Mouse (Mus musculus): ENCODE measurements around the gene Chp1.
"Not testable (repeated sequence)": the region's sequence is repeated elsewhere in the genome, so short reads cannot be mapped to it uniquely, and the experiment has no call there.

The Chp1 gene

DNA sequence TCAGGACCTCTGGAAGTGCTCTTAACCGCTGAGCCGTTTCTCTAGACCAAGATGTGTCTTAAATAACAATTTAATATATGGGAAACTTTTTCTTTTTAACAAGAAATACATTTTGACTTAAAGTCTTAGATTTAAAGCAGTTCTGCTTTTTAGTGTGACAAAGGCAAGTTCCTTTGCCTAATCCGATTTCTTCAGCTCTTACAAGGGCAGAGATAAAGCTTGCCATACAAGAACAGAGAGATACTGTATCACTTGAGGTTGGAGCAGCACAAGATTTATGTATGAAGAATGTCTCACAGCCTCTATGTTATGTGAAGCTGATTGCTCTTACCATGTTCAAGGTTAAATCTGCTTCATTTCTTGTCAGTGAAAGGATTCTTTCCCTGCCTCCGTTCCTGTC is 17.8 kb downstream of the Chp1 start:
- DNase-seq (ENCODE audit: low spot score in 2 of 2): no peak

DNA sequence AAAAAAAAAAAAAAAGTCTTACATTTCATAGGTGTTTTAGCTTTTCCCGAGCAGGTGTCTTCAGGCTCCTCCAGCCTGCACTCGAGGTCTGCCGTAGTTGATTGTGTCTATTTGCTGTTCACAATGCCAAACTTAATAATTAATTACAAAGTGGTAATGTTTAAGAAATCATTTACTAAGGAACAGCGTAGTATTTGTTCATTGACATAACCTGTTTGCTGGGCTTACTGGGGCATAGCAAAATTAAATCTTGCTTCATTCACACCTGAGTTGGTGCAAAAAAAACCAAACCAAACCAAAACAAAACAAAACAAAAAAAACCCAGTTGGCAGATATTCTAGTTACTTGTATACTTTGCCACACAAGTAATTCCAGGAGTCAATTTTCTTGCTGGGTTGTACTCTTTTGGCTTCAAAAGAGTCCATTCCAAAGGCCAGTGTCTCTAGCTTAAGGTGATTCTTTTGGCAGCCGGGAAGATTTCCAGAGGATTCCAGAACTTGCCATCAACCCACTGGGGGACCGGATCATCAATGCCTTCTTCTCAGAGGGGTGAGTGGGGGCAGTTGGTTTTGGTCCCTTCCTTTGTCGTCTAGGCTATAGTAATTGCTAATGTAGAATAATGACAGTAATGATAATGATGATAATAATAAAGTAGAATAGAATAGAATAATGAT is 18.8 kb downstream of the Chp1 start:
- no peak for DNase-seq (ENCODE audit: low spot score in 2 of 2)

DNA sequence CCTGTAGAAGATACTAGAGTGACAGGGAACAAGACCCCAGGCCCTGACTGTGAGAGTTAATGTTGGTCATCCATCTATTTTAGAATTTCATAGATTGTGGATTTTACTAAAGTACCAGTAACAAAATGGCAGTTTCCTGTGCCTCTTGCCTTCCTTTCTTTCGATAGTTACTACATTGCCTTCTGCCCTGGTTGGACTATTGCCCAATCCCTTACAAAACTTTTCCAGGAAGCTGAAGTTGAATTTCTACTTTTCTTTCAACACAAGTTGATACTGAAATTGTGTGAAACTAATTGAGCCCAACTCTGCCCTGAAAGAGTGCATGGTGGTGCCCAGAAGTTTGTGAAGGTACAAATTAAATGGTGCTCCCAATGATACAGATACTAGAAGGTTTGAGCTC is 25.0 kb downstream of the Chp1 start:
- no peak for DNase-seq (ENCODE audit: low spot score in 2 of 2)

DNA sequence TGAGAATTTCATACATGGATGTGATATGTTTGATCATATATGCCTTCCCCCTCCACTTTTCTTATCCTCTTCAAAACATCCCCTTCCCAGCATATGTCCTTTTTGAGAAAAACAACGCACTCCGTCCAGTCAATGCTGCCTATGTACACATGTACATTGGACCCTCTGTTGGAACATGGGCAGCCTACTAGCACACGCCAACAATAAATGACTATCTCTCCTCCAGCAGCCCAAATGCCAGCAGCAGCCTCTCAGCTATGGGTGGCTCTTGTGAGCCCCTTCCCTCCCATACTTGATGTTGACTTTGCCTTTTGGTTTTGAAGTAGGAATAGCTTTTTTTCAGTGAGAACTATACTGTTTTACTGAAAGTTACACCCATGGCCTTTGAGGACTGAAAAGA is 34.1 kb downstream of the Chp1 start:
- no peak for DNase-seq (ENCODE audit: low spot score in 2 of 2)

DNA sequence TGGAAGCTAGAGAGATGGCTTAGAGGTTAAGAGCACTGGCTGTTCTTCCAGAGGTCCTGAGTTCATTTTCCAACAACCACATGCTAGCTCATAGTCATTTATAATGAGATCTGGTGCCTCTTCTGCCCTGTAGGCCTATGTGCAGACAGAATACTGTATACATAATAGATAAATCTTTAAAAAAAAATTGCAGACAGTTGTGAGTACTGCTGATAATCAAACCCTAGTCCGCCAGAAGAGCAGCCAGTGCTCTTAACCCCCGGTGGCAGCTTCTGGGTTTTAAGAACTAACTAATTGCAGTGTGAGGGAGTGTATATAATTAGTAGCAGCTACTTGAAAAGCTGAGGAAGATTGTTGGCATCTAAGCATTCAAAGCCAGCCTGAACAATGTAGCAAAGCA is 35.9 kb downstream of the Chp1 start:
- DNase-seq (ENCODE audit: low spot score in 2 of 2): no peak

DNA sequence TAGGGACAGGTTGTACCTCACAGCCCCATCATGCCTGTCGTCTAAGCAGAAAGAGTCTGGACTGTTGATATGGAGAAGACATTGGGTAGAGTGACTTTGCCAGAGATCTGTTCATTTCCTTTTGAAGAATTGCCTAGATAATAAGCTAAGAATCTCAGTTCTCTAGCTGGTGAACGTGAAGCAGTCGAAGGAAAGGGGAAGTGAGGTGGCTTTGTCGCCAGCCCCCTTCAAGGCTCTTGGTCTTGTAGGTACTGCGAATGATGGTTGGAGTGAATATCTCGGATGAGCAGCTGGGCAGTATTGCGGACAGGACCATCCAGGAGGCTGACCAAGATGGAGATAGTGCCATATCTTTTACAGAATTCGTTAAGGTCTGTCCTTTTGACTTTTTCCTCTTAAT is 36.8 kb downstream of the Chp1 start:
- no peak for DNase-seq (ENCODE audit: low spot score in 2 of 2)

DNA sequence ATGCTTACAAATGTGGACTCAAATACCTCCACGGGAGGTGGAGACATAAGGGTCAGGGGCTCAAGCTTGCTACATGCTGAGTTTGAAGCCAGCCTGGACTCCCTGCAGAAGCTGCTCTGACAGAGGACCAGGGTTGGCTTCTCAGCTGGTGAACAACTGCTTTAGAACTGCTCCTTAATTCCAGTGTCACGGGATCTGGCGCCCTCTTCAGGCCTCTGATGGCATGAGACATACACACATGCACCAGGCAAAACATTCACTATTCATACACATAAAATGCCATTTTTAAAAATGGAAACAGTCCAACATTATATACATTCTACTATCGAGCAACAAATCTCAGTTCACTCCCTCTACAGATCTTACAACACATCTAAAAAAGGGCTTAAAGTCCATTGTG is 39.9 kb downstream of the Chp1 start:
- DNase-seq (ENCODE audit: low spot score in 2 of 2): peak in 1 of 2 experiments; percentile 63

DNA sequence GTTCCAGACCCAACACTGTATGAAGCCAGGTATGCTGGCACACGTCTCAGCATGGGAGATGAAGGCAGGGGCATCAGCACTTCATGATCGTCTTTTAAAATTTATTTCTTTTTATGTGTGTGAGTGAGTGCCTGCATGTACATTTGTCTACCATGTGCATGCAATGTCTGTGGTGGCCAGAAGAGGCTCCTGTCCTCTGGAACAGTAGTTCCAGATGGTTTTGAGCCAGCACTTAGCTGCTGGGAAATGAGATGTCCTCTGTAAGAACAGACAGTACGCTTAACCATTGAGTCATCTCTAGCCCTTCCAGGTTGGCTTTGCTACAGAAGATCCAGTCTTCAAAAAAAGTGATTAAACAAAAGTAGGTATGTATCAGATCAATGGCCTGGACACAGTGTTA is 43.8 kb downstream of the Chp1 start:
- no peak for DNase-seq (ENCODE audit: low spot score in 2 of 2)

DNA sequence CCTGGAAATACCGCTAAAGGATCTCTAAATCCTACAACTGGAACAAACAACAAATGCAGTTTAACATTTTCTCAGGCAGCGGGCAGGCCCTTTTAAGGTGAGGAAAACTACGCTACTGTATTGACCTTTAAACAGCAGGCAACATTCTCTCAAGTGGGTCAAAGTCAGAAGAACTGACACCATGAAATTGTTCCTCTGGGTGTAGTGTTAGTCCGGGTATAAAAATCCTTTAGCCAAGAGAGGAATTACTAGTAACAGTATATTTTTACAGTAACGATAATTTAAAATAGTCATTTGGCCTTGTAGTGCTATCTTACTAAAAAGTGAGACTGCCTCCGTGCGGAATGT is 46.2 kb downstream of the Chp1 start:
- DNase-seq (ENCODE audit: low spot score in 2 of 2): no peak

DNA sequence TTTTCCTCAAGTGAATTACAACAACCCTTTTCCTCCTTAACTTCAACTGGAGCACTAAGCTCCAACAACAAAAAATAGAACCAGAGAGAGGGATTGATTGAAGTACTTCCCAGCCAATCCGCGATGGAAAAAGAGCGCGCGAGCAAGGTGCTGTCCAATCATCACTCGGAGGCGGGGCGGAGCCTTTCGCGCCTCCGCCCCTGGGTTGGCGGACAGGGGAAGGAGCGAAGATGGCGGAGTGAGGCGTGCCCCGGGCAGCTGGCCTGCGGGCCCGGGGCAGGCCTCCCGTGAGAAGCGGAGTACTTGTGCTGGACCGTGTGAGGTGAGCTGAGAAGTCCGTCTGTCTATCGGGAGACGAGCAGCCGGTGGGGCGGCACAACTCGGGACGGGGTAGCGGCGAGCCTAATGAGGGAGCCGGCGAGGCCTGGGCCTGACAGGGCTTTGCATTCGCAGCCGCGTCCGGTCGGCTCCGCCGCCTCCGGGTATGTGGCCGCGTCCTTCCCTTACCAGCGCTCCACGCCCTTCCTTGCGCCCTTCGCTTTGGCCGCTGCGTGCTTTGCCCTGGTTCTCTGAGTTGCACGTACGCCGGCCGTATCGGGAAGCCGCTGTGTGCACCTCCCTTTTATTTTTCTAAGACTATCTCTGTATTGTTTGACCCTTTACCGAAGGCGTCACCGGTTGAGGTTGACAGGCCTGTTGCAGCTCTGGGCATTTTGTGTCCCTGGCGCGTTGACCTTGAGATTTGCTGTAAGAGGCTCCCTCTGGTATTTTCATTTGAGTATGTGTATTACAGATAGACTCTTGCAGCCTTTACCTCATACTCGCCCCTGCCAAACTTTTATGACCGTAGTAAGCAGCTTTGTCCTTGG is 46.9 kb downstream of the Chp1 start:
- DNase-seq (ENCODE audit: low spot score in 2 of 2): peak; percentile 94 to 97

DNA sequence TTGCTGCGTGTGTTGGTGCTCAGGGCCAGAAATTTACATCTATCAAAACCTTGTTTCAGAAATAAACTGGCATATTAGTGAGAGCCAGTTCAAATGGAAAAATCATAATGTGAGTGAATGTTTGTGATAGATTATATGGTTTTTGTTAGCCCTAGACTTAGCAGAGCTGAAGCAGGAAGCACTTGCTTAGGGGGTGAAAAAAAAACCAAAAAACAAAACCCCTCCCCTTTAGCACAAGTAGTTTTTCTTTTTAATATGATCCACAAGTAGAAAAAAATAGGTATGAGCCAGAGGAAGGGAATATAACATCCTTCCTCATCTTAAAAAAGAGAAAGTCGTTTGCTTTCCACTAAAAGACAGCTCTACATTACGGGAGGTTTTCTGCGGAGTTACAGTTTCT is 47.8 kb downstream of the Chp1 start:
- DNase-seq (ENCODE audit: low spot score in 2 of 2): no peak

DNA sequence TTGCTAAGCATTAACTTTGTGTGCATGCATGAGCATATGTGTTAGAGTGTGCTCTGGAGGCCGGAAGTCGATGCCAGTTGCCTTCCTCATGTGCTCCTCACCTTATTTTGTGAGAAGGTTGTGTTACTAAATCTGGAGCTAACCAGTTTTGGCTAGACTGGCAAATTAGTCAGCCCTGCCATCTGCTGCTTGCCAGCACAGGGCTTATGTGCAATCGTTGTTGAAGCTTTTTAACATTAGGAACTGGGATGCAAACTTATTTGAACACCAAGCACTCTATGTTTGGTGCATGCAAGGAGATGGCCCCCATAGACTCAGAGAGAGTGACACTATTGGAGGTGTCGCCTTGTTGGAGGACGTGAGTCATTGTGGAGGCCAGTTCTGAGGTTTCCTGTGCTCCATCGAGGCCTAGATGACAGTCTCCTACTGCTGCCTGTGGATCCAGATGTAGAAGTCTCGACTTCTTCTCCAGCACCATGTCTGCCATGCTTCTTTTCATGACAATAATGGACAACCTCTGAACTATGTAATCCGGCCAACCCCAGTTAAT is 49.4 kb downstream of the Chp1 start:
- DNase-seq (ENCODE audit: low spot score in 2 of 2): no peak

DNA sequence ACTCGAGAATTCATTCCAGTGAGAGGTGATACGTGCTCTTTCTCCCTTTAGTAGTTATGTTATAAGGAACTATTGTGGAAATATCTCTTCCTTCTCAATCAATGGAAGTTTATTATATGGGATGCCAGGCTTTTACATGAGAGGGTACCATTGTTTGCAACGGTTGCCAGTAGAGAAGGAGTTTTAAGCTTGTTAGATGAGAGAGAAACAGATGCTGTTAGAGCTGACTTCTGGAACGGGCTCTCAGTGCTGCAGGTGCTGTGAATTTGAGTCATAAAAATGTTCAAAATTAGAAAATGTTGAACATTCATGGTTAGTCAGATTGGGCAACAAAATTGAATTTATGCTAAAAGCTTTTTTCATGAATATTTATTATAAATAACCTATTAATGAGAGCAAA is 53.5 kb downstream of the Chp1 start:
- DNase-seq (ENCODE audit: low spot score in 2 of 2): no peak

DNA sequence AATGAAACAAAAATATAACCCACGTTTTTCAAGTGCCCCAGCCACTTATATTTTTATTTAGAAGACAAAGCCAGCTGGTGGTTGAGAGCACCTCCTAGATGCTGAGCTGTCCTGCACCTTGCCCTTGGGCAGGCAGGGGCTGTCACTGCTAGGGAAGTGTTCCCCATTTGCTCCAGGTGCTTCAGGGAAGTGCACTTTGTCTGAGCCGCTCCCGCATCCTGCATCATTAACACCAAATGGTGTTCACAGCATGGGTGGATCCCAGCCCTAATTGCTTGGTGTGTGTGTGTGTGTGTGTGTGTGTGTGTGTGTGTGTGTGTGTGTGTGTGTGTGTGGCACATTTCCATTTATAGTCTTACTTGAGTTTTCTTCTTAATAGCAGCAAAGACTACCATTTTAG is 54.1 kb downstream of the Chp1 start:
- not testable (repeated sequence) for DNase-seq (ENCODE audit: low spot score in 2 of 2)

DNA sequence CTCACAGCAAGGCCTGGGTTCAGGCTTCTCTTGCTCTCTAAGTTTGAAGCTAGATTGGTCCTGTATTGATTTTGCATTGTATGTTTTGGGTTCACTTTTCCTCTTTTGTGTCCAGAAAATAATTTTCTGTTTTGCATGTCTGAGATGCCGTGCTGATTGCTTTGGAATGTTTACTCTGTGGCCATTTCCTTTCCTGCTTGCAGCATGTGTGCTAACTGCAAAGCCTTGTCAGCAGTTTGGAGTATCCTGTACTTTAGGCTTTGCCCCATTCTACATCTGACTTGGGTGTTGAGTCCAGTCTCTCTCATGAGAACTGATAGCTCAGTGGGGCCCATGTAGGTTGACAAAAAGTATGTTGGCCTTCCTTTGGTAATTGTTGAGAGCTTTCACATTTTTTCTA is 55.0 kb downstream of the Chp1 start:
- DNase-seq (ENCODE audit: low spot score in 2 of 2): no peak

DNA sequence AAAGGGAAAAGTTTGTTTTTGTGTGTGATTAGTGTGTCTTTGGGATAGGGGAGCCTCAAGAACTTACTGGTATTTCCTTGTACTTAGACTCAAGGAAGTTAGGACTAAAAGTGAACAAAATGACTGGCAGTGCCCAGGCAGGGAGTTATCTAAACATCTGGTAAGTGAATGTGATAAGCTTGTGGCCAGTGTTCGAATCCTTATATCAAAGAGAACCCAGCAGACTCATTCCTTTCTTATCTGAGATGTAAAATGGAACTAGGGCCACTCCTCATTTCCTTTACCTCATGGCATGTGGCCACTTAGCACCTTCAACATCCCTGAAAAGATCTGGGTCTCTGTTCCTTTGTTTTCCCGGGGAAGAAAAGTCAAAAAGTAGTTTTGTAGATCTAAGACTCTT is 56.4 kb downstream of the Chp1 start:
- no peak for DNase-seq (ENCODE audit: low spot score in 2 of 2)

DNA sequence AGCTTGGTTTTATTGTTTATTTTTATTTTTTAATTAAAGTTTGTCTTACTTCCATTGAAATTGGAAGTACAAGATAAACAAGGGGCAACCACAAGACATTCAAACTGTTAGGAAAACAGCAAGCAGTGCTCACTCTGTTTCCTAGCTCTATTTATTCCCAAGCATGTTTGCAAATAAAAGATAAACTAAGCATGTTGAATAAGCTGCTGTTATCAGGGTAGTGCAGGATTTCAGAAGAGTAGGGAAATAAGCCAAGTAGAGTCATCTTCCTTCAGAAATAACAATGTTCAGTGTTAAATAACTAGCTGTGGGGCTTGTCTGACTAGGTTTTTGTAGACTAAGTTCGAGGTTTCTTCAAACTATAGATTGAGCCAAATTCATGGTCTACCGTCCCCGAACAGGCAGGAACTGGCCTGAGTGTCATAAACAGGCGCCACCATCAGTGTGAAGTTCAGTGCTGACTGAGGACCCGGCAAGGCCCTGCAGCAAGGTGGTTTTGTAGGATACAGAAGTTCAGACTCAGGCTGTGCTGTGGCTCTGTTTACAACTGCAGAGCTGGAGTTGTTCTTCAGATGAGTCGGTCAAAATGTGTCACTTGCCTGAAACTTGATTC is 58.0 kb downstream of the Chp1 start:
- DNase-seq (ENCODE audit: low spot score in 2 of 2): no peak

DNA sequence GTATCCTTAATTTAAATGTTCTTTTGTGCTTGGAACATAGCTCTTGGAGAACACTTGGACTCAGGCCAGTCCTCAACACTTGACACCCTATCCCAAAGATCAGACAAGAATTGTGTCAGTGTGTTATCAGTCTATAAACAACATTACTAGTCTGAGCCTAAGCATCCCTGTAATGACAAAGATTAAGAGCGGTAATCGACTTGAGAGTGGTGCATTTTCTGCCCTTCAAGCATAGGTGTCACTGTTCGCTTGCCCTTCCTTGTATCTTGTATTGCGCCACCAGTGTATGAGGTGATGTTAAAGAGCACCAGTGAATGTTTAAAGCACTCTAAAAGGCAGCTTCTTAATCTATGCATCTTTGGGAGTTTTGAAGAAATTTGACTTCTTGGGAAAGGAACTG is 59.5 kb downstream of the Chp1 start:
- no peak for DNase-seq (ENCODE audit: low spot score in 2 of 2)

DNA sequence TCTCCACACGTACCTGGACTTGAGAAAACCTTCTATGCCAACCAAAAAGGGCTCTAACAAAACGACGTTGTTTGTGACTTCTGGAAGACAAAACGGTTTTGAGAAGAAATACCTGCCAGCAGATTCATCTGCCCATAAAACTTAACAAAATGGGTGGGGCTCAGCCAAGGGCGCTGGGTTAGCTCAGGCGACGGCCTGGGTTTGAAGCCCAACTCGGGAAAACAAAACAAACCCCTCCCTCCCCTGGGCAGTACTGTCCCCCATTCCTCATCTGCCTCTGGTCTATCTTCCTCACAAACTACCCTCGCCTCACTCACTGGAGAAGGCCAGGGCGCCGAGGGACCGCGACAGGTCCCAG is 70.3 kb downstream of the Chp1 start:
- DNase-seq (ENCODE audit: low spot score in 2 of 2): no peak

DNA sequence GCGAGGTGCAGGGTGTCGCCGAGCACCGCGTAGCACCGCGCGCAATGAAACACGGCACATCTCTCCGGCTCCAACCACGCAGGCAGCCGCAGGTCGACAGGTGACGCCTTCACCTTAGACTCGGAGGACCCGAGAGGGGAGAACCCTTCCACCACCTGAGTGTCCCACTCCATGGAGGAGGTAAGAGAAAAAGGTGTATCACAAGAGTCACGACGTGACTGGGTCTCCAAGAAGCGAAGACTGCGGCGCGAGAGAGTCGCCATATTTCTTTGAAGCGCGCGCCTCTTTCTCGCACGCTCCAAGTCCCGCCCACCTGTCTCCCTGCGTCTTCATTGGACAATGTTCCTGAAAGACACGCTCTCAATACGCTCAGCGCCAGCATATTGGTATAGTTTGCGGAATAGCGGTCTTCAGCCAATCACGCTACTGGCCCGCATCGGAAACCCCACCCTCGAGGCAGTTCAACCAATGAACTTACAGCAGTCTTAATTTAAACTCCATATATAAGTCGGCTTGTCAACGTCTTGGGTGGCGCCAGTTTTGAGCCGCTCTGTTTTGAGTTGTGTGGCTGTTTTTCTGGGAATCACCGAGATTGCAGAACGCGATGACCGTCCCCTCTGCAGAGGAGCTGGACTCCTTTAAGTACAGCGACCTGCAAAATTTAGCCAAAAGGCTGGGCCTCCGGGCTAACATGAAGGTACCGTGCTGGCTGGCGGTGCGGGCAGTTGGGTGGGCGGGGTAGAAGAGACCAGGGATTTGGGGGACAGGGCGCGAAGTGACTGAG is 70.9 kb downstream of the Chp1 start, which contains the start of the genes Nusap1 and Oip5:
Gene Nusap1, plus strand, starts transcription at position 100 of the 784 bp plus-strand sequence.
Gene Oip5, minus strand, starts transcription at position 271 of the 784 bp plus-strand sequence.
- peak; percentile 88 to 92 for DNase-seq (ENCODE audit: low spot score in 2 of 2)

DNA sequence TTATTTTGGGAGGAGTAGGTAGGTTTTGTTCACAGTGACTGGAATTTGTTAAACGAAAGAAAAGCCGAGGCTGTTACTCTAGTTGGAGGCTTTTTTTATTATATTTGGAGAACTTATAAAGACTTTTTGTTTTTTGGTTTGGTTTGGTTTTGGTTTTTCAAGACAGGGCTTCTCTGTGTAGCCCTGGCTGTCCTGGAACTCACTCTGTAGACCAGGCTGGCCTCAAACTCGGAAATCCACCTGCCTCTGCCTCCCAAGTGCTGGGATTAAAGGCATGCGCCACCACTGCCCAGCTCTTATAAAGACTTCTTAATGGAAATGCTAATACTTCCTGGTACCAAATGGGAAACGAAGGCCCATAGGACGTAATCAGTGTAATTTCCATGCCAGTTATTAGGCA is 71.5 kb downstream of the Chp1 start:
- not testable (repeated sequence) for DNase-seq (ENCODE audit: low spot score in 2 of 2)

DNA sequence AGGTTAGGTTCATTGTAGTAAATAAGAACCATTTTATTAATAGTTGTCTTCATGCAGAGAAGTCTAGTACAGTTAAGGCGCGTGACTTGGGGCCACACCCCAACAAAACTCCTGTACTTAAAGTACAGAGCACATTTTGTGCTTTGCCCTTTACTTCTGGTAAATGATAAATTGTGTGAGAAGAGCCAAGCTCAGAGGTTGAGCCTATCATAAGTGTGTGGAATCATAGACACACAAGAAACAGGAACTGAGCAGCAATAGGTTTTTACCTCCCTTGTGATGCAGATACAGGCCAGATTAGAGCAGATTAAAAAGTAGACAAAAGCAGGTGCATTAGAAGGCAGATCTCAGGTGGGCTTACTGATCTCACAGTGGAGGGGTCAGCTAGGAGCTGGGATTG is 73.8 kb downstream of the Chp1 start:
- DNase-seq (ENCODE audit: low spot score in 2 of 2): no peak
